Mouse (Mus musculus) cerebellum, postnatal 25 days (tissue): ENCODE measurements around the gene Tlr4.

Source experiments
- DNase-seq, 2 experiments: peaks; one replicate each; pipeline ENCODE4 v3.0.0; 2021; ENCODE audit warnings: mixed read lengths in 2 of 2

The Tlr4 gene

GRCm38 (mm10) chr4:66827463-66828162 lies at the start of gene Tlr4:
Gene Tlr4 (plus strand): TSS chr4:66827584.
- peak; percentile 26 to 40 for DNase-seq

- no peak for DNase-seq
Measured at GRCm38 (mm10) chr4:66794283-66794682, 33.1 kb upstream of the Tlr4 start.

DNA sequence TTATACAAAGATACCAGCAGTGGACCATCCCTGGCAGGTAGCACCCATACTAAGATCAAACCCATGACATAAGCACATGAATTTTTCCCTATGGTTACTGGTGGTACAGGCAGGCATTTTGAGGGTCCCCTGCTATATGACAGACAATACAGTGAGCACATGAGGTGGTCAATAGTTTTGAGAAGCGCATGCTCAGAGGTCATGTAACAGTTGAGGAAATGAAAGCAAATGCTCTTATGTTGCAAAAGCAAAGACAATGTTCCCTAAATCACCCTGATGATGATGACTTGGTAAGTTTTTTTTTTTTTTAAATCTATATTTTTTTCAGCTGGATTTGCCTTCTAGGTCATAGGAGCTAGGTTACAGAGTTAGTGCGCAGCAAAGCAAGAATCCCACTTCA lies 30.7 kb upstream of the Tlr4 start:
- no peak for DNase-seq

DNA sequence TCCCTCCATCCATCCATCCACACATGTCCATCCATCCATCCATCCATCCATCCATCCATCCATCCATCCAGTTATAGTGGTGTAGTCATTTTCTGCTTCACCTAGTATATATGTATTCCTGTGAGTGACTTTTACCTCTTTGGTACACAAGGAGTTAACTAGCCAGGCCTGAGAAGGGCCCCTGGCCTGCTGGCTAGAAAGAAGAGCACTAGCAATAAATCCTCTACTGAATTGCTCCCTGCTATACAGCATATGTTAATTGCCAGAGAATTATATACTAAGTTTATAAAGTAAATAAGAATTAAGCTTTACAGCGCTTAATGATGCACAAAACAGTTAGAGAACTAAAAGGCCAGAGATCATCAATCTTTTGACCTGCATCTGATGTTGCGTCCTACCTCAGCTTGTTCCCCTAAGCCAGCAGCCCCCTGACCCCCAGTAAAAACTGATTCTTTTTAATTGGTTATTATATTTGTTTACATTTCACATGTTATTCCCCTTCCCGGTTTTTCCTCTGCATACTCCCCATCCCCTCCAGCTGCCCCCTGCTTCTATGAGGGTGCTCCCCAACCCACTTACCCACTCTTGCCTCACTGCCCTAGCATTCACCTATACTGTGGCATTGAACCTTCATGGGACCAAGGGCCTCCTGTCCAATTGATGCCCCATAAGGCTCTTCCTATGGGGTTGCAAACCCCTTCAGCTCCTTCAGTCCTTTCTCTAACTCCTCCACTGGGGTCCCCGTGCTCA lies 22.7 kb upstream of the Tlr4 start:
- DNase-seq = no peak

- DNase-seq = no peak
Measured at GRCm38 (mm10) chr4:66805747-66806146, 21.6 kb upstream of the Tlr4 start.

DNA sequence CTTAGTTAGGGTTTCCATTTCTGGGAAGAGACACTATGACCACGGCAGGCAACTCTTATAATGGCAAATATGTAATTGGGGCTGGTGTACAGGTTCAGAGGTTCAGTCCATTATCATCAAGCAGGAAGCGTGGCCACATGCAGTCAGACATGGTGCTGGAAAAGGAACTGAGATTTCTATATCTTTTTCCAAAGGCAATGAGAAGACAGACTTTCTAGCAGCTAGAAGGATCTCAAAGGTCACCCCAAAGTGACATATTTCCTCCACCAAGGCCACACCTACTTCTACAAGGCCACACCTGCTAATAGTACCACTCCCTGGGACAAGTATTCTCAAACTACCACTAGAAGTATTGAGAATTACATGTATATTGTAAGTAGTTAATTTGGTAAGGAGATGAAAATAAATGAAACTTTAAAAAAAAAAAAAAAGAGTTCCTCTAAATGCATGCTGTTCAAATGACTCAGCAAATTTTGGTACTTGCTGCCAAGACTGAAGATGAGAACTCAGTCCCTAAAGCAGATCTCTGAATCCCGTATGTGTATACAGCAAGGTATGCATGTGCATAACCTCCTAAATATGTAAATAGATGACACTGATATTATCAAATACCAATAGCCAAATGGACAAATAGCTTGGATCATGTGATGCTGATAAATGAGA lies 10.9 kb upstream of the Tlr4 start:
- no peak for DNase-seq

DNA sequence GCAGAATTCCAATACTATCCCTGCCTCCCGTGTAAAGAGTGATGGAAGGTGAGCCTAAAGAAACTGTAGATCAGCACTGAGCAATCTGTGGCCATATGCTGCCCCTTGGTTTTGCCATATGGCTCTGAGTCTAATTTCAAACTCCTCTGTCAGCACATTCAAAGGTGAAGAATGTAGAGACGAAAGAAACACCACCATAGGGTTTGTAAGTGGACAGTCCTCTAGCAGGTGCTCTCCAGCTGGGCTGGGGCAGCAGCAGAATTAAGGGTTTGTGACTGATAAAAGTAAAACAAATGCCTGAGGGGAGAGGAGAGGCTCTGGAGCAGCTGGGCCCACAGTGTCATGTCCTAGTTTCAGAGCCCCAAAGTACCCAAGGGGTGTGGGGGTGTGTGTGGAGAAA lies 6.2 kb upstream of the Tlr4 start:
- peak; percentile 70 to 72 for DNase-seq

DNA sequence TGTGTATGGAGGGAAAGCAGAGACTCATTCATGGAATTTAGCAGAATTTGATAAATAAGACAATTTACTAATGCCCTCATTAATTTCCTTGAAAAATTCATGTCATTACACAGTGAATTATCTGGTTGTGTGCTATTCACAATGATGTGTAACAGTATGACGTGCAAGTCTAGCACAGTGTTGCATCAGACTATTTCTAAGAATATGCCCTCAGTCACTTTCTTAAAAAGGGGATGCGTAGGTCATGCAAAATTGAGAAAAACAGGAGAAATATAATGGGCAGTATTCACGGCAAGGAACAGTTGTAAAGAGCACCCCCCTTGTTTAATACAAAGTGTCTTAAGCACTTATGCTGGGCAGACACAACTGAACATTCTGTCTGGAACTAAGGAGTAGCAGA lies 5.6 kb upstream of the Tlr4 start:
- no peak for DNase-seq

- no peak for DNase-seq
Measured at GRCm38 (mm10) chr4:66828163-66828668, 832 bp downstream of the Tlr4 start.

GRCm38 (mm10) chr4:66828686-66829085 lies 1.3 kb downstream of the Tlr4 start:
- DNase-seq = no peak

DNA sequence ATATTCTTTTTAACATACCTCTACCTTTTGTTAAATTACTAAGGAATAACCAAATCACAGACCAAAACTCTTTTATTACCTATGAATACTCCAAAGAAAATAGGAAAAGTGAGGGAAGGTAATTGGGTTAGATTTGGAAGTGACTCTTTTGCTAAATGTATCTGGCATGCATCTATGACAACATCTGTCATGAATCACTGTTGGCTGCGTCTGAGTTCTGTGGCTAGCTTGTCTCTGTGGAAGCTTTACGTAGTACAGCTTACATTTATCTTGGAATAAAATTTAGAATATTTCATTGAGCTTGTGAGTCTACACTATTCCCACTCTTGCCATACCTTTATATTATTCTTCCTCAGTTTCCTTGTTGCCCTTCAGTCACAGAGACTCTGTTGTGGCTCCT lies 10.7 kb downstream of the Tlr4 start:
- DNase-seq = no peak

DNA sequence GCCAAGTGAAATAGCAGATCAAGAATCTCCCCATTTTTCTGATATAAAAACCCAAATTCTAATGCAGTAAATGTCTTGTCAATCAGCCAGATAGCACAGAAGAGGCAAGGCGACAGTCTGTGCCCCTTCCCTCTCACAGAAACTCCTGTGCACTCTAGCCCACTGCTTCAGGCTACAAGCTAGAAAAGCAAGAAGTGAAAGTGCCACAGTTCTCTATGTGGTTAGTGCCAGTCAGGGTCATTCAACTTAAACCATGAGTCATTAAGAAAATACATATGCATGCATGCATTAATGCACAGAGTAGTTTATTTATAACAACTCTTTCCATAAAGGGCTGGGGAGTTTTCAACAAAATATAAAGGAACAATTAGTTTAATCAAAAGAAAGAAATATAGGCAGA lies 15.9 kb downstream of the Tlr4 start:
- no peak for DNase-seq

- no peak for DNase-seq
Measured at GRCm38 (mm10) chr4:66852011-66852410, 24.6 kb downstream of the Tlr4 start.

DNA sequence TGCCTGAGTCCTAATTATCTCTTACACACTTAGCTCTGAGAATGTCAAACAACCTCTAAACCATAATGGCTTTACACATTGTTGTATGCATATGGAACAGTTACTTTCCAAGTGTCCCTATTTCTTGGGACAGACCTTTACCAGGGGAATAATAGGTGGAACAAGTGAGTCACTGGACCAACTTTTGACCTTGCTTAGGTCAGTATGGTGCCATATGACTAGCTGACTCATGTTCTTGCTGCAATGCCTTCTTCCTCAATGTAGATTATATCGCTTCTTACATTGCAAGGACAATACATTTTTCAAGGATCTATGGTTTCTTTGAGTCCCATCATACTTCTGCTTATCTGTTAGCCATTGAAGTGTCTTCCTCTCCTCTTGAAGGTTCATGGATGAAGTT lies 29.6 kb downstream of the Tlr4 start:
- DNase-seq = no peak

GRCm38 (mm10) chr4:66869919-66870318 lies 42.5 kb downstream of the Tlr4 start:
- DNase-seq = peak in 1 of 2 experiments; percentile 10

DNA sequence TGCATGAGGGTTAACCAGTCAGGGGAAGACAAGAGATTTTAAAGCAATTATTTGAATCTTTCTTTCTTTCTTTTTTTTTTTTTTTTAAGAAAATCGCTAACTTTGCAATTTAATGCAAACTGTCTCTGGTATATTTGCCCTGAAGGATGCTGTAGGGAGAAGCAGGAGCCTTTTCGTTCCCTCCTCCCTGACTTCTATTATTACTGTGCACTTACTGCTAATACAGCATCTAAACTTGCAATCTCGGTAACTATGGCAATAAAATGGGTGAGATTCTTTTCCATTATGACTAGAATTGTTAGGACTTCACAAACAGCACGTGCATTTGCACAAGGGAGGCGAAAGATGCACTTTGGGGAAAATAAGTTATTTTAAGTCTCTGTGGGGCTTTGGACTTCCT lies 44.6 kb downstream of the Tlr4 start:
- no peak for DNase-seq

DNA sequence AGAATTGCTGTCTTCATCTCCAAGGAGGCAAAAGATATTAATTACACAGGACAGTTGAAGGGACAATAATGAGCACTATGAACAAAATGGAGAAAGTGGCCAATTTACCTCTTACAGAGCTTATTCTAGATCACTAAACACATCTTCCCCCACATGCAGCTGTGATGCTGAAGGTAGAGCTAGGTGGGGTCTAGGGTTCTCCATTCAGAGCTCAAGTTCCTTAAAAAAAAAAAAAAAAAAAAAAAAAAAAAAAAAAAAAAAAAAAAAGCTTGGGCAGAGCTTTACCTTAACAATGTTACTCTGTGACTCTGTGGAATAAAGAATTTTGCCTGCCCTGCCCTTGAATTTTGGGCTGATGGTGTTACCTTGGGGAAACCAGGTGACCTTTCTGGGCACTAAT lies 46.0 kb downstream of the Tlr4 start:
- DNase-seq = no peak

DNA sequence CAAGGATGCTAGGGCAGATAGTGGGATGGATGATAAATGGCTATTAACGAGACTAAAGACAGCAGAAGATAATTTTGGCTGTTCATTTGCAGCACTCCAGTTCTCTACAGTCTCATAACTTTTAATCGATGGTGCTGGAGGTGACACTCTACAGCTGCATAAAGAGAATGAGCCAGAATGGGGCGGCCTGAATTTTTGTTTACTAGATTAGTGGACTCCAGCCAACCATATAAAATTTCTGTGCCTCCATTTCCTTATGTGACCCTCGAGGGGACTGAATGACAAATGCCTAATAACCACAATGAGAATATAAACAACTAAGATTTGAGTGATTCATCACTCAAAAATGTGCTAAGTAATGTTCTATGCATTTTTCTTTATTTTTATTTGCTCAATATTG lies 48.4 kb downstream of the Tlr4 start:
- DNase-seq = no peak

GRCm38 (mm10) chr4:66877609-66878008 lies 50.2 kb downstream of the Tlr4 start:
- DNase-seq = no peak

GRCm38 (mm10) chr4:66881496-66881895 lies 54.1 kb downstream of the Tlr4 start:
- no peak for DNase-seq

DNA sequence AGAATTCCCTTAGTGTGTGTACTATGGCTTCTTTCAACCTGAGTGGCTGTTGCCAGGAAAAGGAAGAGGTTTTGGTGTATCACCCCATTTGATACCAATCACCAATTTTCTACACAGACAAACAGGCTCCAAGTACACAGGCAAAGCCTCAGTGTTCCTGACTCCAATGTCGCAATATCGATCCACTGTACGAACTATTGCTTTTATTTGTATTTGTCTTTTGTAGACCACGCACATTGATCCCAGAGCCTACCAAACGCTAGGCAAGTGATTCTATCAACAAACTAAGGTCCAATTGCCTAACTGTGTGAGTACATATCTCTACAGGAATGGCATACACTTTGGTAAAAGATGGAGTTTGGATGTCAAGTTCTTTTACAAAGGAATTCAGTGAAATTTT lies 55.9 kb downstream of the Tlr4 start:
- no peak for DNase-seq

GRCm38 (mm10) chr4:66894547-66894946 lies 67.2 kb downstream of the Tlr4 start:
- DNase-seq = no peak

DNA sequence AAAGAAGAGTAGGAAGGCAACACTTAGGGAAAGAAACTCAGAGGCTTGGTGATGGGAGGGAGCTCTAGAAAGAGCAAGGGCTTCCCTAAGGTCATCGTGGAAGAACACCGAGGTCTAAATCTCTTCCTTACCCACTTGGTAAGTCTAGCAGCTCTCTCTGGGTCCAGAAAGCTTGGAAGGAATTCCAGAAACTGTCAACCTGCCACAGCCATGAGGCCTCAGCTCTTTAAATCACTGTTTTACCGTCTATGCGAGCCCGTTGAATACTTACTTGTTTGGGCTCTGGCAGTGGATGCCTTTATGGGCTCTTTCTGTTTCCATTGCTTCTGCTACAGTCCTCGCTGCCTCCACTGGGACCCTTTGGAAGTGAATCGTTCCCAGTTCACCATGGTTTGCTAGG lies 67.6 kb downstream of the Tlr4 start:
- no peak for DNase-seq

GRCm38 (mm10) chr4:66900126-66900525 lies 72.7 kb downstream of the Tlr4 start:
- no peak for DNase-seq
